Mouse (Mus musculus) limb, embryonic 14.5 days (tissue): ENCODE measurements at regions not wholly inside any gene's neighbourhood (a gene's known extent, or its start where the extent isn't known, plus 50 kb on each side); places are given as distances from the start of the nearest gene placed in this dataset.

ENCODE experiments used
- ATAC-seq: fragments of 200-750 bp; cut with Nextera tagmentation; 2 replicates; pipeline ENCODE4 v1.8.0; 2017; ENCODE audit warnings: low read depth, moderate number of reproducible peaks, moderate TSS enrichment; ENCODE audit not compliant: low FRiP score
- DNase-seq: peaks from one replicate; pipeline ENCODE4 v3.0.0-alpha.2; 2015; ENCODE audit warnings: low spot score
- H3K27ac ChIP-seq: fragments of 300-500 bp; sonication (generic); replicated peaks from 2 replicates; pipeline ENCODE4 v1.5.1; 2014; ENCODE audit warnings: low read depth, mild to moderate bottlenecking, low read length, moderate library complexity, mixed read lengths
- H3K27me3 ChIP-seq: fragments of 300-500 bp; sonication (generic); 2 replicates; pipeline ENCODE4 v1.6.1; 2014; ENCODE audit warnings: low read length, mixed read lengths; ENCODE audit not compliant: control insufficient read depth, insufficient read depth
- H3K36me3 ChIP-seq: fragments of 300-500 bp; sonication (generic); 2 replicates; pipeline ENCODE4 v1.6.1; 2014; ENCODE audit warnings: mild to moderate bottlenecking, low read length, moderate library complexity, mixed read lengths; ENCODE audit not compliant: control insufficient read depth, insufficient read depth
- H3K4me1 ChIP-seq: fragments of 300-500 bp; sonication (generic); 2 replicates; pipeline ENCODE4 v1.6.1; 2014; ENCODE audit warnings: antibody characterized with exemption, low read length, mixed read lengths; ENCODE audit not compliant: control insufficient read depth, insufficient read depth
- H3K4me2 ChIP-seq: fragments of 300-500 bp; sonication (generic); replicated peaks from 2 replicates; pipeline ENCODE4 v1.6.1; 2014; ENCODE audit warnings: low read depth, mild to moderate bottlenecking, low read length, moderate library complexity; ENCODE audit not compliant: severe bottlenecking
- H3K4me3 ChIP-seq: fragments of 300-500 bp; sonication (generic); replicated peaks from 2 replicates; pipeline ENCODE4 v1.5.1; 2014; ENCODE audit warnings: low read length
- H3K9ac ChIP-seq: fragments of 300-500 bp; sonication (generic); 2 replicates; pipeline ENCODE4 v1.6.1; 2014; ENCODE audit warnings: mild to moderate bottlenecking, low read depth, low read length, moderate library complexity; ENCODE audit not compliant: severe bottlenecking
- H3K9me3 ChIP-seq: fragments of 300-500 bp; sonication (generic); 2 replicates; pipeline ENCODE4 v1.6.1; 2016; ENCODE audit warnings: low read length; ENCODE audit not compliant: control insufficient read depth
- POLR2A ChIP-seq: fragments of 200-500 bp; IDR thresholded peaks from 2 replicates; pipeline ENCODE4 v1.8.0; 2012; ENCODE audit warnings: inconsistent platforms, mild to moderate bottlenecking, moderate library complexity, borderline replicate concordance; ENCODE audit not compliant: insufficient read depth, insufficient read length; ENCODE audit errors: extremely low read depth
- WGBS: fragments of 180-500 bp; shearing (Covaris S2); extraction: QIAGEN DNeasy Blood & Tissue Kit; methylation state at CpG from one replicate; pipeline ENCODE4 v1.1.7; 2014; 5-methylcytosine and 5-hydroxymethylcytosine counted together

DNA sequence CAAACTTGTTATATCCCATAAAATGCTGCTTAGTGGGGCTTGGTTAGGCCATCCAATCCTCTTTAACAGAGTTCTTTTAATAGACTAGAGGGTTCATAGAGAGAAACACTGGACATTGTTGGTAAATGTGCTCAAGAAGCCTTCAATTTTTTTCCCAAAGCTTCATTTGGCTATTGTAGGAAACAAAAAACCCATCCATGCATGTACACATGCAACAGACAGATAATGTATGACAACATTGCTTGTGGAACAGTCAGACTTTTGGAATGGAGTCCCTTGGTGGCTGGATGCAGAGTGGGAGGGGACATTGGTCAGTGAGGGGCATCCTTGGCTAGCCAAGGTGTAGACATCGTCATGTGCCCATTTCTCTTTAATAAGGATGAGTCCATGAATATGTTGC, 588.8 kb upstream of the Nrp1 start:
- Histone ChIP-seq H3K4me3 (no peak overlapping the region), H3K27ac (no peak overlapping the region), H3K9ac (no peak overlapping the region), H3K9me3 (no peaks in the 10 kb centered on the region), H3K4me2 (no peak overlapping the region), H3K4me1 (no peaks in the 10 kb centered on the region), H3K27me3 (no peaks in the 10 kb centered on the region), H3K36me3 (no peaks in the 10 kb centered on the region)
- no peak for ATAC-seq
- no peak for DNase-seq
- TF ChIP-seq POLR2A = no peak
- 90% methylated on average over 1 of the region's 1 CpGs for WGBS

GRCm38 (mm10) chr8:127771781-127772180, 586.6 kb upstream of the Nrp1 start:
- Histone ChIP-seq H3K4me2 (no peak overlapping the region), H3K4me1 (no peaks in the 10 kb centered on the region), H3K36me3 (no peaks in the 10 kb centered on the region), H3K27ac (no peak overlapping the region), H3K9ac (no peak overlapping the region), H3K4me3 (no peak overlapping the region), H3K9me3 (no peaks in the 10 kb centered on the region), H3K27me3 (no peaks in the 10 kb centered on the region)
- no peak for TF ChIP-seq POLR2A
- 89% methylated on average over 1 of the region's 1 CpGs for WGBS
- DNase-seq (no peak), ATAC-seq (no peak)

DNA sequence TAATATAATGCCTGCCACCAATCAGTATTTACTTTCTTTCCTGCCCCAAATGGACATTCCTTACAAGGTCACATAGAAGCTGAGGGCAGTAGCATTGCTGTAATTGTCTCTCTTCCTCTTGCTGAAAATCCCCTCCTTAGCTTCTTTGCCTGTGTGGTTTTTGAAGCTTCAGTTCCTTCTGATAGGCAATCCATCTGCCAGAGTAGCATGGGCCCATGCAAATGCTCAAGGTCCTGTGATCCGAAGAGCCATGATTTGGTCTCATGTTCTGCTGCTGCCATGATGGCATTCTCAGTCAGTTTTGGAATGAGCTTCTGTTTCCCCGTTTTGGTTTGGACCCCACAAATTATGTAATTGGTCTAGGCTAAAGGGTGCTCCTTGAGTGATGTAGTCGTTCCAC, 586.0 kb upstream of the Nrp1 start:
- no peak overlapping the region for H3K9ac ChIP-seq
- H3K4me2 ChIP-seq = no peak overlapping the region
- WGBS = 87% methylated on average over 3 of the region's 3 CpGs
- no peaks in the 10 kb centered on the region for H3K9me3 ChIP-seq
- no peak for TF ChIP-seq POLR2A
- H3K4me3 ChIP-seq = no peak overlapping the region
- ATAC-seq (no peak), DNase-seq (no peak)
- no peaks in the 10 kb centered on the region for H3K27me3 ChIP-seq
- H3K27ac ChIP-seq = no peak overlapping the region
- no peaks in the 10 kb centered on the region for H3K4me1 ChIP-seq
- no peaks in the 10 kb centered on the region for H3K36me3 ChIP-seq

DNA sequence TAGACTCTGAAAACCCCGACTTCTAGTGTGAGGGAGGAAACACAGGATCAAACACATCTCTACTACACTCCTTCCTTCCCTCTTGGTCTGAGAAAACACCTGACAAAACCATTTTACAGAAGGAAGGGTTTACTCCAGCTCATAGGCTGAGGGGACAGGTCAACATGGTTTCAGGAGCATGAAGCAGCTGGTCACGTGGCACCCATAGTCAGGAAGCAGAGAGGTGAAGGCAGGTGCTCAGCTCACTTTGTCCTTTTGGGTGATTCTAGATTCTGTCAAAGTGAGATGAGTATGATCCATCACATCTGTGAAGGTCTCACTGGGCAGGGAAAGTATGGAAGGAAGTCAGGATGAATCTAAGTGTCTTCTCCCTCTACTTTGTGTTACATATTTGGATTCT, 585.5 kb upstream of the Nrp1 start:
- Histone ChIP-seq H3K27me3 (no peaks in the 10 kb centered on the region), H3K4me3 (no peak overlapping the region), H3K9me3 (no peaks in the 10 kb centered on the region), H3K36me3 (no peaks in the 10 kb centered on the region), H3K4me2 (no peak overlapping the region), H3K4me1 (no peaks in the 10 kb centered on the region), H3K27ac (no peak overlapping the region), H3K9ac (no peak overlapping the region)
- TF ChIP-seq POLR2A = no peak
- 88% methylated on average over 2 of the region's 2 CpGs for WGBS
- no peak for ATAC-seq
- no peak for DNase-seq

DNA sequence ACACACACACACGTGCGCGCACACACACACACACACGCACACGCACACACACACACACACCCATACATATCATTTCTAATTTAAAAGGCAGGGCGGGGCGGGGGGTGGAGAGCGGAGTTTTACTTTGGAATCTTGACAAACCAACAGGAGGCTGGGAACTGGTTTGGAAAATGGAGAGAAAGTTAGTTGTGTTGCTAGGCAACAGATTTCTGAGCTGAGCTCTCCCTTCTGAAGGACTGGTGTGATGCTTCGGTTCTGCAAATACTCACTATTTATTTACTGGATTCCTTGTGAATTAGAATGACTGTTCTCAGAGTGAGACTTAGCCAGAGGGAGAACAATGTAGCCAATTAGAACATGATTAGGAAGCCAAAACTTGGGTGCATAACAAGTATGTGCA, 583.8 kb upstream of the Nrp1 start:
- Histone ChIP-seq H3K4me1 (no peaks in the 10 kb centered on the region), H3K27ac (no peak overlapping the region), H3K9ac (no peak overlapping the region), H3K4me2 (no peak overlapping the region), H3K27me3 (no peaks in the 10 kb centered on the region), H3K9me3 (no peaks in the 10 kb centered on the region), H3K36me3 (no peaks in the 10 kb centered on the region), H3K4me3 (no peak overlapping the region)
- 77% methylated on average over 9 of the region's 9 CpGs for whole genome bisulfite sequencing
- DNase-seq = no peak
- TF ChIP-seq POLR2A = no peak
- ATAC-seq = no peak

DNA sequence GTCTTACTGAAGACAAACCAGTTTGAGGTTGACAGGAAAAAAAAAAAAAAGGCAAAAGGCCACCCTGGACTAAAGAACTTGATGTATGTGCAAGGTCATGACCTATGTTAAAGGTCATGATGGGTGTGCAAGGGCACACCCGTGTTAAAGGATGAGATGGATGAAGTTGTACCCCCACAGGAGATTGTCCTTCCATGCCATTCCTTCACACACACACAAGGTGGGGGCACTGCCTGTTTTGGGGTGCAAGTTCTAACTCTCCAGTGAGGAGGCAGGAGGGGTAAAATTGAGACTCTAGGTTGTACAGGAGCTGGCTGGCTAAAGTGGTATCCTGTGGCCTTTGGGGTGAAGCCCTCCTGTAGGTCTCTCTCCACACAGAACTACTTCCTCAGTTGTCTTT, 583.2 kb upstream of the Nrp1 start:
- TF ChIP-seq POLR2A = no peak
- H3K27ac ChIP-seq = no peak overlapping the region
- DNase-seq (no peak), ATAC-seq (no peak)
- no peak overlapping the region for H3K9ac ChIP-seq
- H3K4me1 ChIP-seq = no peaks in the 10 kb centered on the region
- no peak overlapping the region for H3K4me3 ChIP-seq
- H3K36me3 ChIP-seq = no peaks in the 10 kb centered on the region
- no peaks in the 10 kb centered on the region for H3K9me3 ChIP-seq
- no peak overlapping the region for H3K4me2 ChIP-seq
- H3K27me3 ChIP-seq = no peaks in the 10 kb centered on the region
- 15% methylated on average over 1 of the region's 1 CpGs for WGBS
